Mouse (Mus musculus): ENCODE results near the gene Pfdn4. TPM values are rescaled to one million over a fixed set of nuclear protein-coding genes. Genes with fewer than 3 reads are reported as not detected.
A peak's percentile ranks its signal among the peaks of the same experiment; 100 is the strongest.

Pfdn4 gene
- polyA plus RNA-seq, 1 experiment from 2014 or later: 43.5 TPM

GRCm38 (mm10) chr2:170487202-170487601 is 9.0 kb upstream of the Pfdn4 start:
- H3K27ac ChIP-seq (ENCODE audit: low read length): no peak overlapping the region
- no peaks in the 10 kb centered on the region for H3K4me1 ChIP-seq (ENCODE audit: control insufficient read depth, insufficient read depth, low read length)
- H3K4me3 ChIP-seq (ENCODE audit: low read length): no peak overlapping the region
- 82% methylated on average over 7 of the region's 7 CpGs for WGBS
- H3K4me2 ChIP-seq (ENCODE audit: low read depth, low read length): no peak overlapping the region
- H3K9ac ChIP-seq (ENCODE audit: low read length): no peak overlapping the region
- ATAC-seq (replicated peaks; ENCODE audit: extremely low read depth, insufficient read depth, low FRiP score): no peak
- H3K27me3 ChIP-seq (ENCODE audit: control insufficient read depth, insufficient read depth, low read length): peaks cover 82% of the 10 kb centered on the region
- no peaks in the 10 kb centered on the region for H3K36me3 ChIP-seq (ENCODE audit: control insufficient read depth, insufficient read depth)
- H3K9me3 ChIP-seq (replicated peaks; ENCODE audit: control insufficient read depth, low read length): no peaks in the 10 kb centered on the region

- Histone ChIP-seq H3K9ac (ENCODE audit: low read length) (no peak overlapping the region), H3K4me3 (ENCODE audit: low read length) (no peak overlapping the region), H3K4me1 (ENCODE audit: control insufficient read depth, insufficient read depth, low read length) (no peaks in the 10 kb centered on the region), H3K36me3 (ENCODE audit: control insufficient read depth, insufficient read depth) (no peaks in the 10 kb centered on the region), H3K9me3 (replicated peaks; ENCODE audit: control insufficient read depth, low read length) (no peaks in the 10 kb centered on the region), H3K27ac (ENCODE audit: low read length) (no peak overlapping the region), H3K4me2 (ENCODE audit: low read depth, low read length) (no peak overlapping the region), H3K27me3 (ENCODE audit: control insufficient read depth, insufficient read depth, low read length) (peaks cover 87% of the 10 kb centered on the region)
- no peak for ATAC-seq (replicated peaks; ENCODE audit: extremely low read depth, insufficient read depth, low FRiP score)
- 59% methylated on average over 26 of the region's 26 CpGs for WGBS
These were observed 8.2 kb upstream of the Pfdn4 start for GRCm38 (mm10) chr2:170487890-170488502.

- Histone ChIP-seq H3K27me3 (ENCODE audit: control insufficient read depth, insufficient read depth, low read length) (peaks cover 91% of the 10 kb centered on the region), H3K9me3 (replicated peaks; ENCODE audit: control insufficient read depth, low read length) (no peaks in the 10 kb centered on the region), H3K4me2 (ENCODE audit: low read depth, low read length) (no peak overlapping the region), H3K4me3 (ENCODE audit: low read length) (no peak overlapping the region), H3K9ac (ENCODE audit: low read length) (no peak overlapping the region), H3K27ac (ENCODE audit: low read length) (no peak overlapping the region), H3K36me3 (ENCODE audit: control insufficient read depth, insufficient read depth) (no peaks in the 10 kb centered on the region), H3K4me1 (ENCODE audit: control insufficient read depth, insufficient read depth, low read length) (0 out of 2 replicates have a peak, but pooled peaks cover 5% of the 10 kb centered on the region)
- no peak for ATAC-seq (replicated peaks; ENCODE audit: extremely low read depth, insufficient read depth, low FRiP score)
- 6% methylated on average over 31 of the region's 31 CpGs for WGBS
These were observed 1.2 kb upstream of the Pfdn4 start for GRCm38 (mm10) chr2:170494784-170495710.

- no peaks in the 10 kb centered on the region for H3K36me3 ChIP-seq (ENCODE audit: control insufficient read depth, insufficient read depth)
- H3K27me3 ChIP-seq (ENCODE audit: control insufficient read depth, insufficient read depth, low read length): peaks cover 88% of the 10 kb centered on the region
- no peak within 1 kb of the TSS for H3K27ac ChIP-seq (ENCODE audit: low read length)
- no peak; the same call in 1 of the 2 replicates for ATAC-seq (replicated peaks; ENCODE audit: extremely low read depth, insufficient read depth, low FRiP score)
- peak within 1 kb of the TSS; percentile 8 for H3K4me3 ChIP-seq (ENCODE audit: low read length)
- H3K4me2 ChIP-seq (ENCODE audit: low read depth, low read length): 0 out of 2 replicates have a peak within 1 kb of the TSS, but pooled peaks have one; percentile 14
- H3K9ac ChIP-seq (ENCODE audit: low read length): no peak within 1 kb of the TSS
- H3K4me1 ChIP-seq (ENCODE audit: control insufficient read depth, insufficient read depth, low read length): 0 out of 2 replicates have a peak, but pooled peaks cover 5% of the 10 kb centered on the region
- H3K9me3 ChIP-seq (replicated peaks; ENCODE audit: control insufficient read depth, low read length): no peaks in the 10 kb centered on the region
- WGBS: under 1% methylated on average over 35 of the region's 36 CpGs
These were observed 901 bp downstream of the Pfdn4 start, which contains the start of gene Cyp24a1 for GRCm38 (mm10) chr2:170497091-170497566. Gene Cyp24a1, minus strand, starts transcription at chr2:170497145.

GRCm38 (mm10) chr2:170498011-170498410 is 1.8 kb downstream of the Pfdn4 start:
- no peak overlapping the region for H3K9ac ChIP-seq (ENCODE audit: low read length)
- 0 out of 2 replicates have a peak, but pooled peaks cover 5% of the 10 kb centered on the region for H3K4me1 ChIP-seq (ENCODE audit: control insufficient read depth, insufficient read depth, low read length)
- H3K36me3 ChIP-seq (ENCODE audit: control insufficient read depth, insufficient read depth): no peaks in the 10 kb centered on the region
- ATAC-seq (replicated peaks; ENCODE audit: extremely low read depth, insufficient read depth, low FRiP score): no peak
- no peaks in the 10 kb centered on the region for H3K9me3 ChIP-seq (replicated peaks; ENCODE audit: control insufficient read depth, low read length)
- H3K4me3 ChIP-seq (ENCODE audit: low read length): no peak overlapping the region
- 20% methylated on average over 8 of the region's 8 CpGs for WGBS
- peaks cover 90% of the 10 kb centered on the region for H3K27me3 ChIP-seq (ENCODE audit: control insufficient read depth, insufficient read depth, low read length)
- no peak overlapping the region for H3K4me2 ChIP-seq (ENCODE audit: low read depth, low read length)
- no peak overlapping the region for H3K27ac ChIP-seq (ENCODE audit: low read length)

GRCm38 (mm10) chr2:170503343-170503742 is 7.1 kb downstream of the Pfdn4 start:
- Histone ChIP-seq H3K9ac (ENCODE audit: low read length) (no peak overlapping the region), H3K4me3 (ENCODE audit: low read length) (no peak overlapping the region), H3K27me3 (ENCODE audit: control insufficient read depth, insufficient read depth, low read length) (peaks cover 72% of the 10 kb centered on the region), H3K9me3 (replicated peaks; ENCODE audit: control insufficient read depth, low read length) (no peaks in the 10 kb centered on the region), H3K27ac (ENCODE audit: low read length) (no peak overlapping the region), H3K36me3 (ENCODE audit: control insufficient read depth, insufficient read depth) (no peaks in the 10 kb centered on the region), H3K4me1 (ENCODE audit: control insufficient read depth, insufficient read depth, low read length) (no peaks in the 10 kb centered on the region; the same call in 1 of the 2 replicates), H3K4me2 (ENCODE audit: low read depth, low read length) (no peak overlapping the region)
- WGBS: 18% methylated on average over 8 of the region's 8 CpGs
- no peak; the same call in 1 of the 2 replicates for ATAC-seq (replicated peaks; ENCODE audit: extremely low read depth, insufficient read depth, low FRiP score)

GRCm38 (mm10) chr2:170503983-170504382 is 7.8 kb downstream of the Pfdn4 start:
- no peak for ATAC-seq (replicated peaks; ENCODE audit: extremely low read depth, insufficient read depth, low FRiP score)
- Histone ChIP-seq H3K27me3 (ENCODE audit: control insufficient read depth, insufficient read depth, low read length) (peaks cover 65% of the 10 kb centered on the region), H3K36me3 (ENCODE audit: control insufficient read depth, insufficient read depth) (no peaks in the 10 kb centered on the region), H3K4me3 (ENCODE audit: low read length) (no peak overlapping the region), H3K9ac (ENCODE audit: low read length) (no peak overlapping the region), H3K27ac (ENCODE audit: low read length) (no peak overlapping the region), H3K4me2 (ENCODE audit: low read depth, low read length) (no peak overlapping the region), H3K9me3 (replicated peaks; ENCODE audit: control insufficient read depth, low read length) (no peaks in the 10 kb centered on the region), H3K4me1 (ENCODE audit: control insufficient read depth, insufficient read depth, low read length) (peaks cover 4% of the 10 kb centered on the region)
- WGBS: 27% methylated on average over 4 of the region's 4 CpGs

GRCm38 (mm10) chr2:170507734-170508133 is 11.5 kb downstream of the Pfdn4 start:
- peaks cover 38% of the 10 kb centered on the region for H3K27me3 ChIP-seq (ENCODE audit: control insufficient read depth, insufficient read depth, low read length)
- H3K27ac ChIP-seq (ENCODE audit: low read length): no peak overlapping the region
- H3K9me3 ChIP-seq (replicated peaks; ENCODE audit: control insufficient read depth, low read length): no peaks in the 10 kb centered on the region
- no peaks in the 10 kb centered on the region for H3K36me3 ChIP-seq (ENCODE audit: control insufficient read depth, insufficient read depth)
- no peak overlapping the region for H3K4me3 ChIP-seq (ENCODE audit: low read length)
- H3K4me1 ChIP-seq (ENCODE audit: control insufficient read depth, insufficient read depth, low read length): peaks cover 16% of the 10 kb centered on the region
- no peak overlapping the region for H3K9ac ChIP-seq (ENCODE audit: low read length)
- 7% methylated on average over 10 of the region's 10 CpGs for WGBS
- H3K4me2 ChIP-seq (ENCODE audit: low read depth, low read length): no peak overlapping the region
- no peak for ATAC-seq (replicated peaks; ENCODE audit: extremely low read depth, insufficient read depth, low FRiP score)

GRCm38 (mm10) chr2:170508821-170509220 is 12.6 kb downstream of the Pfdn4 start:
- 3% methylated on average over 12 of the region's 12 CpGs for whole genome bisulfite sequencing
- no peak for ATAC-seq (replicated peaks; ENCODE audit: extremely low read depth, insufficient read depth, low FRiP score)

More at GRCm38 (mm10) chr2:170508821-170509220, 12.6 kb downstream of the Pfdn4 start:
- peak overlapping the region; percentile 49 for H3K4me3 ChIP-seq (ENCODE audit: low read length)
- no peak overlapping the region for H3K27ac ChIP-seq (ENCODE audit: low read length)
- no peaks in the 10 kb centered on the region for H3K9me3 ChIP-seq (replicated peaks; ENCODE audit: control insufficient read depth, low read length)
- peak overlapping the region; percentile 69 for H3K4me2 ChIP-seq (ENCODE audit: low read depth, low read length)
- H3K27me3 ChIP-seq (ENCODE audit: control insufficient read depth, insufficient read depth, low read length): peaks cover 28% of the 10 kb centered on the region
- peak overlapping the region; percentile 45; the same call in 1 of the 2 replicates for H3K9ac ChIP-seq (ENCODE audit: low read length)
- no peaks in the 10 kb centered on the region for H3K36me3 ChIP-seq (ENCODE audit: control insufficient read depth, insufficient read depth)
- H3K4me1 ChIP-seq (ENCODE audit: control insufficient read depth, insufficient read depth, low read length): peaks cover 22% of the 10 kb centered on the region

All from heart, embryonic 16.5 days (tissue).